Mouse (Mus musculus): Measurements from ENCODE around the gene 4930470P17Rik.

DNA sequence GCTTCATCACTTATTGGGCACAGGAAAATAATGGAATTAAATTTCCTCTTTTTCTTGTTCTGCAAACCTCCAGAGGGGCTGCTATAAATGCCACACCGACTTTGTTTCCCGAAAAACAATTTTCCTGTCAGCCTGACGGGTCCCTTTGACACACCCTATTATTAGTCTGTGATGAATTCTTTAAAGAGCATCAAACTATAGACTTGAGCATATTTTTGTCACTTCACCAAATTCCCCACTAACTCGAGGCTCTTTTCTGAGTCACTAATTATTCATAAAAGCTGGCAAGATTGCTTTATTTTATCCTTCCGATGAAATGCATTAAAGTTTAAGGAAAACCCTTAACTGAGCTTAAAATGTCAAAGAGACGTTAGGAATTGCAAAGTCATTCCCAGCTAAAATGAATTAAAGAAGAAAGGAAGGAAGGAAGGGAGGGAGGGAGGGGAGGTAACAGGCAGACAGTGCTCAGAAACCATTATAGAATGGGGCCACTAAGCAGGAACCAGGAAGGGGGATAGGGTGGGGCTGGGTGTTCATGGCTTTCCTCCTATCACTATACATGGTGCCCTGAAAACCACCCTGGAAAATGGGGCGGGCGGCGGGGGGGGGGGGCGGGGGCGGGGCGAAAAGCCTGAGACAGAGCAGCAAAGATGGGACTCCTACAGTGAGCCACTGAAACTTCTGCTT lies 67.6 kb downstream of the 4930470P17Rik start:
- TF ChIP-seq CTCF (IDR thresholded peaks at IDR 0.05; ENCODE audit: extremely low read depth, insufficient read depth, low read length) (no peak), POLR2A (IDR thresholded peaks at IDR 0.05; ENCODE audit: extremely low read depth, insufficient read depth, low read length) (no peak)

All from cortical plate, adult 2 months (tissue).